9 mouse cellular contexts compared by ENCODE assay signal in genomic region chr4:10508163-10508821, GRCm38 (mm10).
DNase-seq lines count a peak whose midpoint lies in the region; ATAC-seq and TF ChIP-seq lines count a peak whose summit lies in the region.
"Had no signal": no experiment of that assay in that cellular context is flagged by ENCODE, and none has a peak within 500 bp of the region (broad histone marks: within the 10 kb centered on the region; RNA-seq: fewer than 3 reads in every experiment).

No protein-coding gene starts in this region.

- H3K4me3 ChIP-seq in forebrain, postnatal 0 days (ENCODE audit: low read depth, low read length): no peak overlapping the region
- no peak overlapping the region for H3K4me3 ChIP-seq in lung, adult 2 months (replicated peaks; ENCODE audit: extremely low read depth, low read depth, low read length)
- no peak overlapping the region for H3K4me3 ChIP-seq in hindbrain, embryonic 16.5 days (ENCODE audit: low read length)
- H3K4me3 ChIP-seq: neural tube, embryonic 13.5 days had no signal

- H3K9me3 ChIP-seq in forebrain, postnatal 0 days (ENCODE audit: low read length): no peaks in the 10 kb centered on the region
- H3K9me3 ChIP-seq in hindbrain, embryonic 16.5 days (ENCODE audit: control insufficient read depth, low read length): no peaks in the 10 kb centered on the region
- H3K9me3 ChIP-seq: neural tube, embryonic 13.5 days had no signal

- ATAC-seq in forebrain, postnatal 0 days: peak; percentile 87
- no peak for ATAC-seq in hindbrain, embryonic 16.5 days

- TF ChIP-seq CTCF in forebrain, postnatal 0 days (IDR thresholded peaks at IDR 0.05; ENCODE audit: low read depth): peak; percentile 54
- peak; percentile 28; the same call in 1 of the 2 replicates for TF ChIP-seq CTCF in lung, adult 2 months (IDR thresholded peaks at IDR 0.05; ENCODE audit: insufficient read depth, low read length)

- no peak overlapping the region for H3K27ac ChIP-seq in forebrain, postnatal 0 days (ENCODE audit: low read depth, low read length)
- no peak overlapping the region for H3K27ac ChIP-seq in hindbrain, embryonic 16.5 days (ENCODE audit: low read depth, low read length)
- H3K27ac ChIP-seq: neural tube, embryonic 13.5 days had no signal

- no peak overlapping the region for H3K9ac ChIP-seq in forebrain, postnatal 0 days
- H3K9ac ChIP-seq in hindbrain, embryonic 16.5 days (ENCODE audit: low read depth, low read length): no peak overlapping the region
- H3K9ac ChIP-seq: neural tube, embryonic 13.5 days had no signal

- H3K36me3 ChIP-seq in forebrain, postnatal 0 days (ENCODE audit: insufficient read depth): no peaks in the 10 kb centered on the region
- H3K36me3 ChIP-seq in hindbrain, embryonic 16.5 days (ENCODE audit: control insufficient read depth, insufficient read depth, low read length): no peaks in the 10 kb centered on the region
- H3K36me3 ChIP-seq: neural tube, embryonic 13.5 days had no signal

- H3K27me3 ChIP-seq in forebrain, postnatal 0 days (ENCODE audit: insufficient read depth, low read length): no peaks in the 10 kb centered on the region
- H3K27me3 ChIP-seq in hindbrain, embryonic 16.5 days (replicated peaks; ENCODE audit: control insufficient read depth, insufficient read depth, low read length): no peaks in the 10 kb centered on the region
- H3K27me3 ChIP-seq: neural tube, embryonic 13.5 days had no signal

- no peak for TF ChIP-seq POLR2A in lung, adult 2 months (IDR thresholded peaks at IDR 0.05; ENCODE audit: borderline replicate concordance, extremely low read depth, low read depth, low read length)

- WGBS in forebrain, postnatal 0 days: 44% methylated on average over 6 of the region's 6 CpGs
- 52% methylated on average over 6 of the region's 6 CpGs for WGBS in lung, adult 2 months
- 55% methylated on average over 6 of the region's 6 CpGs for WGBS in hindbrain, embryonic 16.5 days

- DNase-seq in heart, postnatal 4 days: peak; percentile 12
- DNase-seq in heart, adult 8-10 months (ENCODE audit: low spot score): no peak
- peak; percentile 24 for DNase-seq in thymus, postnatal 4 days
- DNase-seq in thymus, postnatal 0 days (ENCODE audit: low spot score): no peak
- DNase-seq in forebrain, postnatal 0 days: peak; percentile 54
- DNase-seq in lung, adult 2 months: no peak
- no peak for DNase-seq in urinary bladder, adult 2 months (ENCODE audit: low spot score)

- H3K4me1 ChIP-seq in forebrain, postnatal 0 days (ENCODE audit: insufficient read depth): no peaks in the 10 kb centered on the region
- H3K4me1 ChIP-seq in lung, adult 2 months (ENCODE audit: control insufficient read depth, insufficient read depth, low read length): no peaks in the 10 kb centered on the region
- H3K4me1 ChIP-seq in hindbrain, embryonic 16.5 days (ENCODE audit: control insufficient read depth, insufficient read depth, low read depth, low read length): no peaks in the 10 kb centered on the region
- H3K4me1 ChIP-seq: neural tube, embryonic 13.5 days had no signal

- no peak overlapping the region for H3K4me2 ChIP-seq in forebrain, postnatal 0 days (ENCODE audit: low read depth)
- H3K4me2 ChIP-seq in hindbrain, embryonic 16.5 days (ENCODE audit: low read length): no peak overlapping the region
- H3K4me2 ChIP-seq: neural tube, embryonic 13.5 days had no signal

Comparison
In these comparisons a context has a peak if more than half of its experiments do, and no peak if none do; other contexts are left out.
1. DNase-seq: peak in heart, postnatal 4 days (single experiment), thymus, postnatal 4 days (single experiment) and forebrain, postnatal 0 days (single experiment); none in heart, adult 8-10 months (single experiment), thymus, postnatal 0 days (single experiment), lung, adult 2 months (single experiment) and urinary bladder, adult 2 months (single experiment).